In the genomic region with DNA sequence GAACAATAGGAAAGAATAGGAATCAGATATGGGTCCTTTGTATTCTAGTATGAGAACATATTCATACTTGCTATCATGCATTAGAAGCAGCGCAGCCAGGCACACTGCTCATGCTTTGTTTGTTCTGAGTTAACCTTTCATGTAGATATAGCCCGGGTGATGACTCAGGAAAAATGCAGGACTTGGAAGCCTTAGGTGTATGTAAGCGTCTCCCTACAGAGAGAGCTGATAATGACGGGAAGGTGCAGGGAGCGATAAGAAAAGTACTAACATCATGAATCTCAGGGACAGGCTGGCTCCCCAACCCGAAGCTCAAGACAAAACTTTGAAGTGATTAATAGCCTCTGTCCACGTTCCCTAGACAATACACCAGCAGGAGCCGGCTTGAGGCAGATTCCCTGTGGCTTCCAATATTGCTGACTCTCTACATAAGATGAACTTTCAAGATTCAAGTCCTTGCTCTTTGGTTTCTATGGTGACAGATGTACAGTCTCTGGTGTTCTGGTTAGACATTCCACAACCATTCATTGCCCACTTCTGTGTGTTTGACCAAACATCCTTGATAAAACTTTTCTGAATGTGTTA, we compare ENCODE assay signal across 14 mouse cellular contexts. TPM values are rescaled to one million over a fixed set of nuclear protein-coding genes. Genes with fewer than 3 reads are reported as not detected.
DNase-seq lines count a peak whose midpoint lies in the region; ATAC-seq and TF ChIP-seq lines count a peak whose summit lies in the region.
"Had no signal": no experiment of that assay in that cellular context is flagged by ENCODE, and none has a peak within 500 bp of the region (broad histone marks: within the 10 kb centered on the region; RNA-seq: fewer than 3 reads in every experiment).

No protein-coding gene starts in this region.

- no peak for TF ChIP-seq CTCF in gastrocnemius, adult 2 months (IDR thresholded peaks at IDR 0.05)

- peak overlapping the region; percentile 59; the same call in 1 of the 2 replicates for H3K27ac ChIP-seq in gastrocnemius, adult 2 months
- H3K27ac ChIP-seq: embryonic facial prominence, embryonic 10.5 days; forebrain, embryonic 10.5 days had no signal

- intact Hi-C loops in gastrocnemius, adult 2 months (cut with DNase I), result no loop called here
- intact Hi-C loops in gastrocnemius, postnatal 14 days (cut with DNase I; ENCODE audit: low total_unique reads), result no loop called here

- no peak overlapping the region for H3K4me3 ChIP-seq in gastrocnemius, adult 2 months
- H3K4me3 ChIP-seq: embryonic facial prominence, embryonic 10.5 days; forebrain, embryonic 10.5 days had no signal

- no peak for DNase-seq in gastrocnemius, adult 2 months
- no peak for DNase-seq in gastrocnemius, postnatal 14 days
- DNase-seq in 3T3-L1 (ENCODE audit: low read depth, low spot score), result peak; percentile 41
- DNase-seq in embryo, embryonic 11.5 days (ENCODE audit: low read depth, low spot score), result peak; percentile 13
- no peak for DNase-seq in thymus, postnatal 36 days
- DNase-seq in layer of hippocampus, adult 8-10 months (ENCODE audit: low spot score in 2 of 2), result no peak
- no peak for DNase-seq in urinary bladder, postnatal 10 days (ENCODE audit: low spot score)
- DNase-seq: gastrocnemius, postnatal 25 days; kidney, postnatal 4 days; lung, adult 18-20 months had no signal

- peak; percentile 68 for ATAC-seq in megakaryocyte-erythroid progenitor cell, adult 5-6 weeks (replicated peaks; ENCODE audit: low FRiP score, low TSS enrichment, poor library complexity, severe bottlenecking)

RNA-seq across cellular contexts. Expression of a gene that starts 26.8 kb away (rescaled TPM):
- not detected for total RNA-seq in gastrocnemius, adult 2 months (2021)
- total RNA-seq in gastrocnemius, postnatal 14 days (2021), result not detected
- not detected in 2 replicates for total RNA-seq in megakaryocyte-erythroid progenitor cell, adult 5-6 weeks (2014; fragmentation: Nextera tagmentation)
- not detected in 2 replicates for total RNA-seq in megakaryocyte-erythroid progenitor cell, adult 5-6 weeks (2017)
- total RNA-seq in layer of hippocampus, adult 8-10 months (2022), result not detected
- total RNA-seq: gastrocnemius, postnatal 25 days; left cerebral cortex, postnatal 25 days had no signal

RNA-seq across cellular contexts. Expression of a gene that starts 48.9 kb away (rescaled TPM):
- total RNA-seq in gastrocnemius, adult 2 months (2021), result 1 to 10 TPM; 4.6 to 6.3 TPM
- total RNA-seq in gastrocnemius, postnatal 14 days (2021), result 1 to 10 TPM; 3.2 to 5.0 TPM
- total RNA-seq in megakaryocyte-erythroid progenitor cell, adult 5-6 weeks (2014; fragmentation: Nextera tagmentation), result 18.5 and 21.5 TPM in 2 replicates
- 6.6 and 10.6 TPM in 2 replicates for total RNA-seq in megakaryocyte-erythroid progenitor cell, adult 5-6 weeks (2017)
- total RNA-seq in layer of hippocampus, adult 8-10 months (2022), result 10 to 100 TPM; 13.2 to 15.4 (median 13.8) TPM

RNA-seq across cellular contexts. Expression of a gene that starts 49.7 kb away (rescaled TPM):
- 10 to 100 TPM; 20.7 to 29.1 TPM for total RNA-seq in gastrocnemius, adult 2 months (2021)
- 10 to 100 TPM; 20.4 to 21.1 TPM for total RNA-seq in gastrocnemius, postnatal 14 days (2021)
- 12.2 and 35.3 TPM in 2 replicates for total RNA-seq in megakaryocyte-erythroid progenitor cell, adult 5-6 weeks (2014; fragmentation: Nextera tagmentation)
- 68.2 and 89.2 TPM in 2 replicates for total RNA-seq in megakaryocyte-erythroid progenitor cell, adult 5-6 weeks (2017)
- total RNA-seq in layer of hippocampus, adult 8-10 months (2022), result 10 to 100 TPM in 2 of 4 experiments, 1 to 10 TPM in 2; 8.3 to 11.1 (median 10.0) TPM

Comparison
In these comparisons a context has a peak if more than half of its experiments do, and no peak if none do; other contexts are left out.
1. DNase-seq: peak in 3T3-L1 (single experiment) and embryo, embryonic 11.5 days (single experiment); none in gastrocnemius, adult 2 months (single experiment), gastrocnemius, postnatal 14 days (single experiment), thymus, postnatal 36 days (0 of 2), layer of hippocampus, adult 8-10 months (0 of 2) and urinary bladder, postnatal 10 days (single experiment).